Mouse (Mus musculus): ENCODE data around the gene Gm17728. TPM values are rescaled to one million over a fixed set of nuclear protein-coding genes. Genes with fewer than 3 reads are reported as not detected.
A peak's percentile ranks its signal among the peaks of the same experiment; 100 is the strongest.
"Not testable (repeated sequence)": the region's sequence is repeated elsewhere in the genome, so short reads cannot be mapped to it uniquely, and the experiment has no call there.

The Gm17728 gene
- total RNA-seq (2021) = not detected

DNA sequence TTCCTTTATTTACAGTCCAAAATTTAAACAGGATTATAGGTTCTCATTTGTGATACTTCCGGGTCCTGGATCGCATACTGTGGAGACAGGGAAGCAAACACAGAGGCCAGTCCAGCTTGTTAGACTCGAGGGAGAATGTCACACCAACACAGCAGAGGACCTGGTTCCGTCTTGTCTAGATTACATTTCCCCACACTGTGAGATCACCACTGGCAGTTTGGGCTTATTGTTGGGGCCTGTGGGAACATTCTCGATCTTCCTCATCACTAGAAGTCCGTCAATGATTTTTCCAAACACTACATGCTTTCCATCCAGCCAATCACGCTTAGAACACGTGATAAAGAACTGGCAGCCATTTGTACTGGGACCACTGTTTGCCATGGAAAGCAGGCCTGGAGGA lies at the start of gene Gm17728:
Gene Gm17728, plus strand, starts transcription at position 301 of the 400 bp plus-strand sequence.
- DNase-seq; intact Hi-C loops (cut with DNase I): not testable (repeated sequence)

DNA sequence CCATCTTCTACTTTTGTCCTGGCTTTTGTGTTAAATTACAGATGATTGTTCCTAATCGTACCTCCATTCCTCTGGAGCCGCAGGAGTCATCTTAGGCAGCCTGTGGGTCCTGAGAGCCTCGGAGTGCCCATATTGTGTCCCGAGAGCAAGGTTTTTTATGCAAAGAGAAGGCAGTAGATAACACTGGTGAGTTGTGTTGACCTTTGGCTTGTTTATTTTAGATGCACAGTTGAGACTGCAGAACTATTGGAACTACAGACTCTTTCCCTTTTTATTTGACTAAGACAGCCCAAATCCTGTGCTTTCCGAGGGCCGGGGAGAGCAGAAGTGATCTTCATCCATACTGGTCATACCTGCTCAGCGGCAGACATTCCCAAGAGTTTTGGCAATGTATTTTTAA lies 24.4 kb upstream of the Gm17728 start:
- no peak for DNase-seq
- intact Hi-C loops (cut with DNase I) = no loop called here

DNA sequence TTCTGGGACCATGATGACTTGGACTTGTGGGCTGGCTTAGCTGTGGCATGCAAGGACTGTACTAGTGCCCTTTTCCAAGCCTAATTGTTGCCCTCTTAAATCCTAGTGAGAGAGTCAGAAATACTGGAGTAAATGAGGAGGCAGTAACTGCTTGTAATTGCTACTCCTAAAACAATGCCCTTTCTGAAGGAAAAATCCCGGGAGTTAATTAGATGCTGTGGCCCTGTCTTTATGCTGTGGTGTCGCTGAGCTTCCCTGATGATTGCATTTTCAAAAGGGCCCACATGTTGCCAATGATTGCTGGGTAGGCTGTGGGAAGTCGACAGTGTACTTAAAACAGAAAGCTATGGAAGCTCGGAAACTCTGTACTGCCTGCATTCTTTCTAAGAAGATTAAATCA lies 23.3 kb upstream of the Gm17728 start:
- intact Hi-C loops (cut with DNase I) = no loop called here
- no peak for DNase-seq

DNA sequence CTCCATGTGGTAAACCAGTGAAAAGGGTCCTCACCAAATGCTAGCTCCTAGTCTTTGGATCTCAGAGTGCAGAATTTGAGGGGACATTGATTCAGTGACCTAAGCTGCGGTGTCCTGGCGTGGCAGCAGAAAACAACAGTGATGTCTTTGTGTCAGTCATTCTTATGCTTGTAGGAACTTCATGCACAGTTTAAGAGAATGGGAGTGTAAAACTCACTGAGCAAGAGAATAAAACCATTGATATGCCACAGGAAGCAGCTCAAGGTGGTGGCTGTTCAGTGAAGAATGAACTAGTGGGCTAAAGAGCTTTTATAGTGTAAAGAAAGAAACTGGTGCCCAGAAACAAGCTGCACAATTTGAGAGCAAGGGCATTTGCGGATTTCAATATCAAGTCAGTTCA lies 17.9 kb upstream of the Gm17728 start:
- intact Hi-C loops (cut with DNase I) = no loop called here
- DNase-seq = no peak

DNA sequence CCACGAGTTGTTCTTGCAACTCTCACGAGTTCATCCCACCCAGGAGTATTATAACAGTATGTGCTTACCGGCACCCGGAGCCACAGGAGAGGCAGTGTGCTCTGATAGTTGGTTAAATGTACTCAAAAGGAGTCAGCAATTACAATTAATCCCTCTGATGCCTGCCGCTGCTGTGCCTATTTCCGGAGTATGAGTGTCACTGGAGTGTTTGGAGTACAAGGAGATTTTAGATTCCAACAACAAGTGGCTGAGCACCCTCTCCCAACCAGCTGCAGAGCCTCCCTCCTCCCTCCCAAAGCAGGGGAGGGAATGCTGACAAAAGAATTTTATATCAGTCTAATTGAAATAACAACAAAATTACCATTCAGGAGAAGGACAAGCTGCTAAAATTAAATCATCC lies 14.2 kb upstream of the Gm17728 start:
- intact Hi-C loops (cut with DNase I) = no loop called here
- peak; percentile 25 to 41 for DNase-seq

DNA sequence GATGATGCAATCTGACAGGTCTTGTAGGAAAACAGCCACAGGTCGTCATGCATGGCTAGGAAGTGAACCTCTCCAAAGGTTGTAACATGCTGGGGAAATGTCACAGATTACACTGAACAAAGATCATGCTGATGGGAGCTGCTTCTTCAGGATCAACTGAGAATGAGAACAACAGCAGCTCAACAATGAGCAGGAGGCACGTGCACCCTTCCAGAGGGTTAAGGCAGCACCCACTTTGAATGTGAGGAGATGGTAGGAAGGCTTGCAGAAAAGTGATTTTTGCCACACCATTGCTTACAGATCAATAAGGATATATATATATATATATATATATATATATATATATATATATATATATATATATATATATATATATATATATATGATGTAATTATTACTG lies 2.8 kb upstream of the Gm17728 start:
- intact Hi-C loops (cut with DNase I) = no loop called here

DNA sequence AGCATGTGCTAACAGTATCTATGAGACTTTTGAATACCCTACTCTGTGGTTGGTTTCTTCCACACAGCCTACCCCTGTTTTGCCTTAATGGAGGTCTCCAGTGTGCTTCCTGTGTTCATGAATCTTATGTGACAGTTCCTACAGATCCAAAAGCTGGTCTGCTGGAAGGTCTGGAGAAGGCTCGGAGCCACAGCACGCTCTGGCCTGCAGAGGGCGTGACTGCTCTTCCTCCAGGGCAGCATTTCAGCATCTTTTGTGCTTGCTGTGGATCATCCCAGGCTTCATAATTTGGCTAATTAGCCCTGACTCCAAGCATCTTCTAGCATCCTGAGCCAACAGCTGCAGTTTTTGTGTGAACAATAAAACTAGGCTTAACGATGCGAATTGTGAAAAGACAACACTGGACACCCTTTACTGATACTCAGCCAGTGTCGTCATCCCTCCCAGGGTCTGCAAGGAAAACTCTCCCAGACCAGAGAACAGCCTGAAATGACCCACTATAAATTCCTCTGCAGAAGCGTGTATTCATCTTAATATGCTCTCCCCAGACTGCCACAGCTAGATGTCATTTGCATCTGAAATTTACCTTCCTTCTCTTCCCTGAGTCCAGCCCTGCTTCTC lies 6.6 kb downstream of the Gm17728 start:
- DNase-seq = no peak
- intact Hi-C loops (cut with DNase I) = no loop called here

More for the DNA sequence above, 2.8 kb upstream of the Gm17728 start:
- no peak for DNase-seq

DNA sequence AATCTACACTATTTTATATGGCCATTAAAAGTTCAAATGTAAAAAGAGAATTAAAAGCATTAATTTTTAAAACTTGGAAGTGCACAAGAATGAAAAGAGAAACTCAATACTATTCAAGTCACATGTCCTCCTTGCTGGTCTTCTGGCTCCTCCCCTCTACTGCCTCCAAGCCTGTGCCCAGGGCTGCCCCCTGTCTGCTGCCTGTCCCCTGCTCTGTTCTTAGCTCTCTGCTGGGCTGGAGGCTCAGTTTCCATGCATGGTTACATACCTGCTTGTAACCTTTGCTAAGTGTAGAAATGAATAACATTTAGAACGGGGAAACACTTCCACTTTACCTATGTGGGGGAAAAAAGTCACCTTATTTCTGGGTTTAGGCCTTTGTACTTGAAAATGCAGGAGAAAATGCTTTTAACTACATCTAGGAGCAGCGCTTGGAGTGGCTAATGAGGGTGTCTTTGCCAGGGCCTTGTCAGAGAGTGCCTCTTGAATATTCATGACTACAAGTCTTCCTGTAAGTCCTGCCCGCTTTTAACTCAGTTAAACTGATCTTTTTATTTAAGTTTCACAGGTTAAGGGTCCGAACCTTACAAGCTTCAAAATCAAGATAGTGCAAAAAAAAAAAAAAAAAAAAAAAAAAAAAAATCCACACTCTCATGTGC lies 18.3 kb downstream of the Gm17728 start:
- no peak for DNase-seq
- intact Hi-C loops (cut with DNase I) = no loop called here

DNA sequence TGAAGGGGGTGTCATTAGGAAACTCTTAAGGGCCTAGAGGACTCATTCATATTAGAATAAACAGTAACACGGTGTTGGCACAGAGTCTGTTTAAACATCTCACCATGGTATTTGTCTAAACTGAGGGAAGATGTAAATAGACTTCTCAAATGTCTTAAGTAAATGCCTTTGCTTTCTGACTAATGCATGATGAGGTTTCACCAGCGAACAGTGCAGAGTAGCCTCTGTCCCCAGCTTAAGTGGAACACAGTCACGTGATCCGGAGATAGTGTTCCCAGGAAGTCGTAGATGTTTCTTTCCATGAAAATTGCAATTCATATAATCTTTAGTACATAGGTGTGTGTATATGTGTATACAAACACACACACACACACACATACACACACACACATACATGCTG lies 34.5 kb downstream of the Gm17728 start:
- intact Hi-C loops (cut with DNase I) = no loop called here
- DNase-seq = no peak

DNA sequence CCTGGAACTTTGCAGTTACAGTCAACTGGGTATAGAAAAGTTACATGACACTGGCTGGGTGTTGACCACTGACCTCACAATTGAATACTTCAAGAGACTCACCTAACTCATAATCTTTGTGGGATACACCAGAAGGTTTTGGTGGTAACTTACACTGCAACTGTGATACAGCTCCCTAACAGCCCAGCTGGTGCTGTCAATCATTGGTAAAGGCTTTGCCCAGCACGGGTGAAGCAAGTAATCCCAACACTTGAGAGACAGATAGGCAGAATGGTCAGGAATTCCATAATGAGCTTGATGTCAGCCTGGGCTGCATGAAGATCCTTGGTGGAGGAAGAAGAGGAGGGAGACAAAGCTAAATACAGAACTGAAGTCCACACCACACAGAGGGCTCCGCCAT lies 39.0 kb downstream of the Gm17728 start:
- intact Hi-C loops (cut with DNase I) = no loop called here
- DNase-seq = no peak

Other genes with a start within 250 kb of the Gm17728 start
- gene Pabpc6, start 247.7 kb downstream of the Gm17728 start, total RNA-seq (2021) = not detected